In genomic region chr17:47593854-47594182, GRCm38 (mm10) we compare ENCODE assay signal across 8 mouse cellular contexts. TPM values are rescaled to one million over a fixed set of nuclear protein-coding genes. Genes with fewer than 3 reads are reported as not detected.
DNase-seq lines count a peak whose midpoint lies in the region; ATAC-seq and TF ChIP-seq lines count a peak whose summit lies in the region.

No protein-coding gene starts in this region.

- no peaks in the 10 kb centered on the region for H3K9me3 ChIP-seq in MEL (replicated peaks; ENCODE audit: insufficient read depth, low read length)
- no peaks in the 10 kb centered on the region for H3K9me3 ChIP-seq in heart, postnatal 0 days (replicated peaks; ENCODE audit: control insufficient read depth, low read length)

- TF ChIP-seq POLR2A in kidney, adult 2 months (IDR thresholded peaks at IDR 0.05; ENCODE audit: low read depth, low read length) = no peak
- TF ChIP-seq POLR2A in MEL (IDR thresholded peaks at IDR 0.05; ENCODE audit: control insufficient read depth in 1 of 2, insufficient read depth in 1 of 2, low read depth in 1 of 2, low read length in 2 of 2, poor library complexity in 1 of 2) = no peak

- no peak for ATAC-seq in heart, postnatal 0 days (ENCODE audit: insufficient read depth, low read depth)

- H3K27ac ChIP-seq in kidney, adult 2 months (ENCODE audit: insufficient read depth, low read depth, low read length) = peak overlapping the region; percentile 70
- H3K27ac ChIP-seq in MEL (ENCODE audit: control insufficient read depth, low read depth, low read length) (peak overlapping the region; percentile 98), macrophage (peak overlapping the region; percentile 79)
- H3K27ac ChIP-seq in heart, postnatal 0 days (ENCODE audit: low read depth) = peak overlapping the region; percentile 94

- no peak for TF ChIP-seq RAD21 in MEL (IDR thresholded peaks at IDR 0.05; ENCODE audit: low read depth, low read length)

- TF ChIP-seq CTCF in kidney, adult 2 months (conservative IDR thresholded peaks at IDR 0.05; ENCODE audit: insufficient read depth, insufficient read length, low read depth, low read length) = no peak
- no peak for TF ChIP-seq CTCF in MEL (IDR thresholded peaks at IDR 0.05 in 2 of 3, conservative IDR thresholded peaks at IDR 0.05 in 1 of 3; ENCODE audit: control insufficient read depth in 1 of 3, insufficient read depth in 1 of 3, low read depth in 2 of 3, low read length in 3 of 3, poor library complexity in 1 of 3, severe bottlenecking in 1 of 3)
- no peak for TF ChIP-seq CTCF in heart, postnatal 0 days (IDR thresholded peaks at IDR 0.05; ENCODE audit: low read depth)

- under 1% methylated on average over 13 of the region's 13 CpGs for WGBS in kidney, adult 2 months
- under 1% methylated on average over 13 of the region's 13 CpGs for WGBS in heart, postnatal 0 days
- WGBS in macrophage (ENCODE audit: missing documents) = 1% methylated on average over 13 of the region's 13 CpGs

- peak overlapping the region; percentile 90 for H3K4me3 ChIP-seq in kidney, adult 2 months (ENCODE audit: insufficient read depth, low read depth, low read length)
- H3K4me3 ChIP-seq in MEL (ENCODE audit: control insufficient read depth in 1 of 2, insufficient read depth in 1 of 2, low read depth in 2 of 2, low read length in 2 of 2) (peak overlapping the region; percentile 86 to 96), macrophage (ENCODE audit: inconsistent target) (peak overlapping the region; percentile 93)
- peak overlapping the region; percentile 72 for H3K4me3 ChIP-seq in heart, postnatal 0 days (ENCODE audit: low read depth, low read length)

- no peaks in the 10 kb centered on the region for H3K36me3 ChIP-seq in kidney, adult 2 months (ENCODE audit: control insufficient read depth, insufficient read depth, low read length)
- H3K36me3 ChIP-seq in MEL (ENCODE audit: control insufficient read depth in 1 of 2, insufficient read depth in 2 of 2, low read length in 2 of 2) (peaks cover 0 to 49% of the 10 kb centered on the region in 2 experiments; a peak in 2 of 4 replicates), macrophage (ENCODE audit: inconsistent target) (no peaks in the 10 kb centered on the region)
- H3K36me3 ChIP-seq in heart, postnatal 0 days (replicated peaks; ENCODE audit: control insufficient read depth, insufficient read depth, low read length) = peaks cover 14% of the 10 kb centered on the region

- TF ChIP-seq EP300 in MEL (IDR thresholded peaks at IDR 0.05; ENCODE audit: low read depth in 1 of 2, low read length in 2 of 2) = no peak
- no peak for TF ChIP-seq EP300 in heart, postnatal 0 days (IDR thresholded peaks at IDR 0.05; ENCODE audit: low read depth)

- H3K4me1 ChIP-seq in kidney, adult 2 months (ENCODE audit: control insufficient read depth, insufficient read depth, low read length) = peaks cover 15% of the 10 kb centered on the region
- H3K4me1 ChIP-seq in MEL (ENCODE audit: control insufficient read depth in 1 of 2, insufficient read depth in 2 of 2, low read length in 2 of 2) = peaks cover 20 to 56% of the 10 kb centered on the region in 2 experiments
- peaks cover 33% of the 10 kb centered on the region for H3K4me1 ChIP-seq in heart, postnatal 0 days (ENCODE audit: control insufficient read depth, insufficient read depth)

- peak overlapping the region; percentile 92 for H3K4me2 ChIP-seq in heart, postnatal 0 days (ENCODE audit: low read depth, low read length)

- peak overlapping the region; percentile 92 for H3K9ac ChIP-seq in MEL (ENCODE audit: control insufficient read depth, low read depth, low read length, poor library complexity, severe bottlenecking)
- peak overlapping the region; percentile 85 for H3K9ac ChIP-seq in heart, postnatal 0 days (replicated peaks; ENCODE audit: low read depth, low read length)

- no peaks in the 10 kb centered on the region for H3K27me3 ChIP-seq in kidney, adult 2 months (replicated peaks; ENCODE audit: control insufficient read depth, insufficient read depth, low read length)
- H3K27me3 ChIP-seq in MEL (ENCODE audit: control insufficient read depth in 1 of 2, insufficient read depth in 2 of 2, low read length in 2 of 2) = no peaks in the 10 kb centered on the region
- H3K27me3 ChIP-seq in heart, postnatal 0 days (ENCODE audit: control insufficient read depth, insufficient read depth, low read length) = no peaks in the 10 kb centered on the region

- no peak for DNase-seq in kidney, adult 2 months
- DNase-seq in kidney, postnatal 10 days = no peak
- DNase-seq in MEL (ENCODE audit: low read depth, low spot score) = no peak
- no peak for DNase-seq in heart, postnatal 0 days (ENCODE audit: low spot score)
- DNase-seq in layer of hippocampus, adult 9-11 months = no peak
- DNase-seq in adrenal gland, postnatal 25 days = no peak
- DNase-seq in cerebellum, postnatal 10 days = no peak

- H3K79me2 ChIP-seq in MEL (ENCODE audit: control insufficient read depth, insufficient read depth, low read length, poor library complexity) (peaks cover 28% of the 10 kb centered on the region), macrophage (ENCODE audit: inconsistent target) (peaks cover 31% of the 10 kb centered on the region)

TF ChIP-seq in MEL, 35 proteins besides CTCF, POLR2A, EP300 and RAD21 (continues in another document):
- no peak for TF ChIP-seq UBTF (IDR thresholded peaks at IDR 0.05; ENCODE audit: borderline replicate concordance, insufficient read depth, low read depth, low read length)
- no peak for TF ChIP-seq SMC3 (IDR thresholded peaks at IDR 0.05; ENCODE audit: low read depth, low read length)
- no peak for TF ChIP-seq HCFC1 (IDR thresholded peaks at IDR 0.05; ENCODE audit: low read depth, low read length)
- no peak for TF ChIP-seq JUND (IDR thresholded peaks at IDR 0.05; ENCODE audit: low read depth, low read length)
- no peak for TF ChIP-seq POLR2AphosphoS5 (IDR thresholded peaks at IDR 0.05; ENCODE audit: borderline replicate concordance, low read depth, low read length)
- TF ChIP-seq MAZ (IDR thresholded peaks at IDR 0.05; ENCODE audit: low read depth, low read length) = no peak

RNA-seq across cellular contexts. Expression of gene Bysl, which starts 17.5 kb away (rescaled TPM):
- polyA plus RNA-seq in kidney, adult 2 months (2012; rRNA removed) = 7.9 and 8.3 TPM in 2 replicates
- total RNA-seq in MEL (2012; rRNA removed) = 60.2 and 69.3 TPM in 2 replicates
- polyA plus RNA-seq in MEL (2012; ENCODE audit: insufficient read depth in 1 of 2, insufficient read length in 2 of 2, low read depth in 1 of 2, low replicate concordance in 2 of 2, missing spikeins in 1 of 2) = 10 to 100 TPM in 1 of 2 experiments, not detected in 1; 85.4 TPM
- 14.3 and 17.4 TPM in 2 replicates for total RNA-seq in heart, postnatal 0 days (2014; rRNA removed; ENCODE audit: low replicate concordance)
- 15.8 and 19.9 TPM in 2 replicates for polyA plus RNA-seq in heart, postnatal 0 days (2015; fragmentation: Nextera tagmentation; extraction: Ambion mirVana)
- total RNA-seq in macrophage (2018; cell fraction: chromatin; rRNA removed) = 1 to 10 TPM in 24 of 26 experiments, under 1 TPM in 2; 0.71 to 5.9 (median 1.9) TPM
- 1 to 10 TPM; 3.0 to 7.7 (median 5.6) TPM for total RNA-seq in macrophage (2018; cell fraction: cytosol; rRNA removed)
- total RNA-seq in macrophage (2018; cell fraction: nucleus; rRNA removed) = 1 to 10 TPM in 25 of 26 experiments, under 1 TPM in 1; 0.96 to 9.3 (median 3.0) TPM
- polyA plus RNA-seq in macrophage (2018) = 4.6 to 14.0 TPM (median 5.4 TPM) in 3 replicates
- total RNA-seq in adrenal gland, postnatal 25 days (2021) = 15.5 and 22.0 TPM in 2 replicates

RNA-seq across cellular contexts. Expression of gene Med20, which starts 17.6 kb away (rescaled TPM):
- polyA plus RNA-seq in kidney, adult 2 months (2012; rRNA removed) = 22.8 and 25.3 TPM in 2 replicates
- total RNA-seq in MEL (2012; rRNA removed) = 45.9 and 62.6 TPM in 2 replicates
- polyA plus RNA-seq in MEL (2012; ENCODE audit: insufficient read depth in 1 of 2, insufficient read length in 2 of 2, low read depth in 1 of 2, low replicate concordance in 2 of 2, missing spikeins in 1 of 2) (10 to 100 TPM in 1 of 2 experiments, not detected in 1; 45.7 TPM), macrophage (2018) (12.7 to 20.9 TPM (median 20.4 TPM) in 3 replicates)
- 26.5 and 30.1 TPM in 2 replicates for total RNA-seq in heart, postnatal 0 days (2014; rRNA removed; ENCODE audit: low replicate concordance)
- 21.8 and 26.3 TPM in 2 replicates for polyA plus RNA-seq in heart, postnatal 0 days (2015; fragmentation: Nextera tagmentation; extraction: Ambion mirVana)
- 100 to 1,000 TPM in 15 of 26 experiments, 10 to 100 TPM in 11; 66.7 to 129 (median 103) TPM for total RNA-seq in macrophage (2018; cell fraction: chromatin; rRNA removed)
- total RNA-seq in macrophage (2018; cell fraction: cytosol; rRNA removed) = 10 to 100 TPM in 25 of 26 experiments, 1 to 10 TPM in 1; 7.7 to 22.3 (median 17.3) TPM
- 10 to 100 TPM; 37.8 to 68.8 (median 53.4) TPM for total RNA-seq in macrophage (2018; cell fraction: nucleus; rRNA removed)
- total RNA-seq in adrenal gland, postnatal 25 days (2021) = 38.7 and 40.5 TPM in 2 replicates

RNA-seq across cellular contexts. Expression of gene Gm20517, which starts 17.6 kb away (rescaled TPM):
- 0.45 and 0.64 TPM in 2 replicates for polyA plus RNA-seq in kidney, adult 2 months (2012; rRNA removed)
- 1.1 and 2.9 TPM in 2 replicates for total RNA-seq in MEL (2012; rRNA removed)
- polyA plus RNA-seq in MEL (2012; ENCODE audit: insufficient read depth in 1 of 2, insufficient read length in 2 of 2, low read depth in 1 of 2, low replicate concordance in 2 of 2, missing spikeins in 1 of 2) (1 to 10 TPM in 1 of 2 experiments, not detected in 1; 1.9 TPM), macrophage (2018) (1.4 to 3.8 TPM (median 1.4 TPM) in 3 replicates)
- 2.3 TPM in 1 of 2 replicates, not detected in the other for total RNA-seq in heart, postnatal 0 days (2014; rRNA removed; ENCODE audit: low replicate concordance)
- 1.4 and 1.7 TPM in 2 replicates for polyA plus RNA-seq in heart, postnatal 0 days (2015; fragmentation: Nextera tagmentation; extraction: Ambion mirVana)
- 10 to 100 TPM in 21 of 26 experiments, 1 to 10 TPM in 5; 6.6 to 33.7 (median 20.1) TPM for total RNA-seq in macrophage (2018; cell fraction: chromatin; rRNA removed)
- total RNA-seq in macrophage (2018; cell fraction: cytosol; rRNA removed) = 1 to 10 TPM in 22 of 26 experiments, under 1 TPM in 4; 0.57 to 2.1 (median 1.3) TPM
- total RNA-seq in macrophage (2018; cell fraction: nucleus; rRNA removed) = 10 to 100 TPM in 10 of 26 experiments, 1 to 10 TPM in 16; 2.2 to 18.3 (median 7.1) TPM
- total RNA-seq in adrenal gland, postnatal 25 days (2021) = 1.4 and 3.9 TPM in 2 replicates

RNA-seq across cellular contexts. Expression of gene Usp49, which starts 36.7 kb away (rescaled TPM):
- polyA plus RNA-seq in kidney, adult 2 months (2012; rRNA removed) = 5.1 and 5.3 TPM in 2 replicates
- total RNA-seq in MEL (2012; rRNA removed) = 5.2 and 5.5 TPM in 2 replicates
- polyA plus RNA-seq in MEL (2012; ENCODE audit: insufficient read depth in 1 of 2, insufficient read length in 2 of 2, low read depth in 1 of 2, low replicate concordance in 2 of 2, missing spikeins in 1 of 2) = 10 to 100 TPM in 1 of 2 experiments, not detected in 1; 16.1 TPM
- 3.5 and 10.8 TPM in 2 replicates for total RNA-seq in heart, postnatal 0 days (2014; rRNA removed; ENCODE audit: low replicate concordance)
- 1.4 TPM in 2 replicates for polyA plus RNA-seq in heart, postnatal 0 days (2015; fragmentation: Nextera tagmentation; extraction: Ambion mirVana)
- total RNA-seq in macrophage (2018; cell fraction: chromatin; rRNA removed) = 10 to 100 TPM in 17 of 26 experiments, 1 to 10 TPM in 9; 6.8 to 24.0 (median 14.7) TPM
- 1 to 10 TPM in 25 of 26 experiments, under 1 TPM in 1; 0.96 to 4.4 (median 2.4) TPM for total RNA-seq in macrophage (2018; cell fraction: cytosol; rRNA removed)
- 10 to 100 TPM in 9 of 26 experiments, 1 to 10 TPM in 17; 3.0 to 17.2 (median 8.8) TPM for total RNA-seq in macrophage (2018; cell fraction: nucleus; rRNA removed)
- polyA plus RNA-seq in macrophage (2018) = 2.3 to 3.1 TPM (median 2.7 TPM) in 3 replicates
- total RNA-seq in adrenal gland, postnatal 25 days (2021) = 8.8 and 9.3 TPM in 2 replicates
